Mouse (Mus musculus): Measurements from ENCODE around the gene Nr2e1.

The Nr2e1 gene

GRCm38 (mm10) chr10:42587961-42588750 is 4.7 kb upstream of the Nr2e1 start:
- no peak for DNase-seq (ENCODE audit: low spot score)

- no peak for DNase-seq (ENCODE audit: low spot score)
Observed at GRCm38 (mm10) chr10:42585596-42586305, 2.3 kb upstream of the Nr2e1 start.

- no peak for DNase-seq (ENCODE audit: low spot score)
Observed at GRCm38 (mm10) chr10:42585156-42585555, 1.7 kb upstream of the Nr2e1 start.

GRCm38 (mm10) chr10:42584436-42584983 is 1.1 kb upstream of the Nr2e1 start:
- no peak for DNase-seq (ENCODE audit: low spot score)

GRCm38 (mm10) chr10:42583902-42584435 is 537 bp upstream of the Nr2e1 start:
- DNase-seq (ENCODE audit: low spot score), result no peak

DNA sequence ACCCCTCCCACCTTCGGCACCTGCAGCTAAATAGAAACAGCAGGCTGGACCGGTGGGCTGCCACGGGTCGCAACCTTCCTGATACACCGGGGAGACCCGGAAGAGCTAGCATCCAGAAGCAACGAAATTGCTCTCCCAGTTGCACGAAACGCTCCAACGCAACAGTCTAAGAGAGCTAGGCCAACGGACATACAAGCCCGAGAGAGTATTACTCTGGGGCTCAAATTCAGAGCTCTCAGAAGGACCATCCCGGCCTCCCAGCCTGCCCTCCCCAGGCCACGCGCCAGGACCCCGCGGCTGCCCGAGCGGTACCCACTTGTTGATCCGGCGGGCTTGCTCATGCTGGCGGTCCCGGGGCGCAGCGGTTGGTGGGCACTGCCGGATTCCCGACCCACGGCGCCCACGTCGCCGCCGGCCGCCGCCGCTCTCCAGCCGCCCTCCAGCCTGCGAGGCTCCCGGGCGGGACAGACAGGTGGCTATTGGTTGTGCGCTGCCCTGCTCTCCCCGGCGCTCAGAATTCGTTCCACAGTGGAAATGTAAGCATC is 794 bp downstream of the Nr2e1 start:
- DNase-seq (ENCODE audit: low spot score), result no peak

DNA sequence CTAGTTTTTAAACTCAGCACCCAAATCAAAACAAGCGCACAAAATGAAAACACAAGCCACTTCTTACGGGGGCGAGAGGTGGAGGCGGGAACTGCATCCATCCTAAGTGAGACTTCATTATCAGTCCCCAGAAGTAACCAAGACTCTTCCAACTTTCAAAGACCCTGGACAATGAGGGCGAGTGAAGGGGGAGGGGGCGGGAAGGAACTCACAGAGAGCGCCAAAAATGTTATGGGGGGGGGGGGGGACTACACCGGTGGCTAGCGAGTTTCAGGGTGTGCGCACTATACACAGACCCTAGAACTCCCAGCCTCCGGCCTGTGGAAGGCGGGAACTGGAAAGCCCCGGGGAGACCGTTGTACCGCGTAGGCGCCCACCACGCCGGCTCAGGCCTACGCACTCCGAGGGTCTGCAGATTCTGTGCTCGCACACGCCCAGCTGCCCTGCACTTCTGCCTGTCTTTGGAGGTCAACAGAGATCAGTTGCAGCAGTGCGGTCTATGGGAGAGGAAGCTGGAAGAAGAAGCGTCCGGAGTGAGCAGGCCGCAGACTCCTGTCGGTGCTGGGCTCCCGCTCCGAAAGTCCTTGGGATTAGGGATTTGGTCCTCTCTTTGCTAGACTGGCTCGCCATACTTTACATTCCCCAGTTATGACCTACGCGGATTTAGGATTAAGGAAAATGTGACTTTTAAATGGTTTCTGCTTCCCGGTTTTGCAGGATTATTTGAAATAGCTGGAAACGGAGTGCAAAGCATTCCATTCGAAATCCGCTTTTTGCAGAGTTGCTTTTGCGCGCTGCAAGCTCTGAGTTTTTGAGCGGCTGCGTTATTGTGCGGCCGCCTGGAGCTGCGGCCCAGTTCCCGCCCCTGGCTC is 1.5 kb downstream of the Nr2e1 start:
- DNase-seq (ENCODE audit: low spot score), result no peak

DNA sequence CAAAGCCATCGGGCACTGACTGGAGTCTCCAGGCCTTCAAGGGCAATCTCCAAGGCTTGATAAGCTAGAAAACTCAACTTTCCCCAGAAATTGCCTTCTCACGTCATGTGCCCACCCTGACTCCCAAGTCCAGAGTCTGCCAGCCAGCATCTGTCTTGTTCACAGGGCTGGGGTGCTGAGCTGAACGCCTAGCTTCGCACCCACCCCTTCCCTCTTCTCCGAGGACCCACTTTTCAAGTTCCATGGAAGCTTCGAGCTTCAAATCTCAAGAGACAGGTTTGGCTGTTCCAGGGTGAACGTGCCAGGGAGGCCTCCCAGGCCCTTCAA is 2.5 kb downstream of the Nr2e1 start:
- DNase-seq (ENCODE audit: low spot score), result no peak

GRCm38 (mm10) chr10:42580131-42580950 is 3.1 kb downstream of the Nr2e1 start:
- no peak for DNase-seq (ENCODE audit: low spot score)

DNA sequence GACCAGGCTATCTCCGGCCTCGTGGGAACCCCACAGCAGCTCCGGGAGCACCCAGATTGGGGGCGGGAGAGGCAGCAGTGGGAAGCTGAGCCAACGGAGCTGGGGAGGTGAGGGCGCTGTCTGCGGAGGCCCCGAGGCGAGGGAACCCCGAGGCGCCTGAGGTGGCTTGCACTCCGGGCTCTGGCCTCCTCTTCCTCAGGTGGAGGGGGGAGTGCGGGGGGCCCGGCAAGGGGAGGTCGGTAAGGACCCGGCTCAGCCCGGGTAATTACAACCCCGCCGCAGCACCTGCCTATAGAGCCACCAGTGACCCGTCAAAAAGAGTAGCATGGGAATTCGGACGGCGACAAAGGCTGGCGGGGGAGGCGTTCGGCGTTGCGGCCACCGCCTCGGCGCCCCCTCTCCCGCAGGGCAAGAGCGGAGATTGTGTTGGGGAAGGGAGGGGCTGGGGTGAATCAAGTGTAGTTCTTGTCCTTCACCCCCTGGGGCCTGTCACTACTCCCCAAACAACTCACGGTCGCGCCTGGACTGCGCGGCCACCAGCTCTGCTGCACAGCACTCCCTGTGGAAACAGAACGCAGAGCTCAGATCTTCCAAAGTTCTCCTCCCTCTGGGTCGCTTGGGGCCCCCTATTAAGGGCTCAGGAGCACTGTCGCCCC is 3.8 kb downstream of the Nr2e1 start:
- no peak for DNase-seq (ENCODE audit: low spot score)

- no peak for DNase-seq (ENCODE audit: low spot score)
Observed at GRCm38 (mm10) chr10:42578698-42579474, 4.5 kb downstream of the Nr2e1 start.

- DNase-seq (ENCODE audit: low spot score), result no peak
Observed at GRCm38 (mm10) chr10:42578281-42578675, 5.2 kb downstream of the Nr2e1 start.

DNA sequence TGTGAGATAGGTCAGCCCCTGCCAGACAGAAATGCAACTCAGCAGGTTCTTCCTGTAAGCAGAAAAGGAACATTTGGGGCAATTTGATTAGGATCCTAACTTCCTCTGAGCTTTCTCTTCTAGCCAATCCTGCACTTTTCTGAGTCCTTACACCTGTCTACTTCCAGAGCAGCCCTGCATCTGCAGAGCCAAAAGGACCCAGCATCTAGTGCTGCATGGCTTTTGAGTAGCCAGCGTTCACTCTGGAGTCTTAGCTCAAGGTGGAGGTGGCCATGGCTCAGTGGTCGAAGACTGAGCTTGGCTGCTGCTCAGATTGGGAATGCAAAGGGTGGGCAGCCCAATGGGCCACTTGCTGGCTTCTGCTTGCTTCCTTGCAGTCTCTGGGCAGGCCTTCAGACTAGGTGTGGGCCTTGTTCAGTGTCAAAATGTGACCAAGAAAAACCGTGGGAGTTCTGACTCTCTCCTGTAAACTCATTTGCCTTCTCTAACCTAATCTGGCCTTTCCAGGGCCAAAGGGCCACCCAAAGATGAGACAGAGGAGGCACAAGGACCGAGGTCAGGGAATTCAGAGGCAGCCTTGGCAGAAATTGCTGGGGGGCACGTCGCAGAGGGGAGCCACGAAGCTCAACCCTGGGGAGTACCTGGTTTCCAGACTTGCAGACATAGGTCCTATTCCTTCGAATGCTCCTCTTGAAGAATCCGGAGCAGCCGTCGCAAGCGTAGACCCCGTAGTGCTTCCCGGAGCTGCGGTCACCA is 5.7 kb downstream of the Nr2e1 start:
- DNase-seq (ENCODE audit: low spot score), result no peak

DNA sequence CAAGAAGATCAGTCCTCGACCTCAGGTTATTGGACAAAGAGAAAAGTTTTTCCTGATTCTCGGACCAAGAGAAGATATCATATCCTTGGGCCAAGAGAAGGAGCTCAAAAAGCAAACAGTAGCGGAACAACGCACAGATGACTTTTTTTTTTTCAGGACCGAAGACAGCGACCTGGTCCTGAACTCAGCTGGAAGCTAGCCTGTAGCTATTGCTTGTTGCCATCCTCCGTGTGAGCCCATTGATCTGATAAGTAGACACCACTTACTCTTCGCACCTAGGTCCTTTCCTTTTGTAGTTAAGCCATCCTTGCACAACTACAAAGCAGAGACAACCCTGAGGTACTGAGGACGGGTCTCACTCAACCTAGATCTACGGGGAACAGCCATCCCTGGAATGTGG is 8.8 kb downstream of the Nr2e1 start:
- DNase-seq (ENCODE audit: low spot score), result no peak

DNA sequence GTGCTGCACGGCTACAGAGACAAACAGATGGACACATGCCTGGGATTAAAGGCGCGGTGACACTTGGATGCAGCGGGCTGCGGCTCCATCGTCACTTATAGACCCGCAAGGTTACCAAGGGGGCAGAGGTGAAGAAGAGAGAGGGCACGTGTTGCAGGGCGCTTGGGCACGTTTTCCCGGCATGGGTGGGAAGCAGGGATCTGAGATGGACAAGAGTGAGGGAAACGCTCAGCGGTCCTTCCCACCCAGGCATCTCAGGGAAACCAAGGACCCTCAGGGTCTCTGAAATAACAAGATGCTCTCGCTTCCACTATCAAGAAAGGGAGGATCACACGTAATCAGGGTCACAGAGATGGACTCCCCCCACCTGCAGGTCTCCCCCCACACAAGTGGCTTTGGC is 10.5 kb downstream of the Nr2e1 start:
- DNase-seq (ENCODE audit: low spot score), result no peak

GRCm38 (mm10) chr10:42572567-42572966 is 10.9 kb downstream of the Nr2e1 start:
- no peak for DNase-seq (ENCODE audit: low spot score)

GRCm38 (mm10) chr10:42562272-42562671 is 21.2 kb downstream of the Nr2e1 start:
- DNase-seq (ENCODE audit: low spot score), result peak; percentile 40

- no peak for DNase-seq (ENCODE audit: low spot score)
Observed at GRCm38 (mm10) chr10:42559581-42560200, 23.7 kb downstream of the Nr2e1 start.

Data from c-Kit-positive CD71-positive TER-119-positive erythroid progenitor cells, embryonic 14.5 days (primary cell).